Mouse (Mus musculus) cerebellum, postnatal 36 days (tissue): ENCODE data around the gene Olfr780.
"Not testable (repeated sequence)": the region's sequence is repeated elsewhere in the genome, so short reads cannot be mapped to it uniquely, and the experiment has no call there.

ENCODE experiments used
- DNase-seq, 2 experiments: peaks; one replicate each; pipeline ENCODE4 v3.0.0; 2021 to 2022; ENCODE audit warnings: mixed read lengths in 2 of 2

The Olfr780 gene

GRCm38 (mm10) chr10:129317817-129318216 lies at the start of gene Olfr780:
Gene Olfr780, plus strand, starts transcription at chr10:129318117.
- DNase-seq = no peak

- no peak for DNase-seq
These were observed 46.8 kb upstream of the Olfr780 start, which contains the start of gene Olfr777 for GRCm38 (mm10) chr10:129271081-129271535. Gene Olfr777, minus strand, starts transcription at chr10:129271485.

DNA sequence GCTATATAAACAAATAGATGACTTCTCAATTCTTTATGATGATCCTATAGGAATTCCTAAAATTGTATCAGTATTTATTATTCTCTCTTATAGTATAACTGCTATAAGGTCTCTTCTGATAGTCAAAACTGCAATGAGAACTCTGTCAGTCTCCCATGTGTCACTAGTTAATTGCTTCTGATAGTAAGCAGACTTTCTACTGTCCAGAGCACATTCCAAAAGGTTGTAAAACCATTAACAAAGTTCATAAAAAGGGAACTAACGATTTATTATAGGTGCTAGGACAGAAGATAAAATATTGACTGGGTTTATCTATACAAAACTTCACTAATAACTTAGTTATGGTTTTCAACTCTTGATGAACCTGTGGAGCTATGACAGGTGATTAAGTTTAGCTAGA lies 4.9 kb upstream of the Olfr780 start:
- DNase-seq = not testable (repeated sequence)

- DNase-seq = not testable (repeated sequence)
These were observed 4.4 kb upstream of the Olfr780 start for GRCm38 (mm10) chr10:129313521-129313920.

GRCm38 (mm10) chr10:129328554-129328953 lies 10.6 kb downstream of the Olfr780 start, which contains the start of gene Olfr781:
Gene Olfr781, plus strand, starts transcription at chr10:129328854.
- DNase-seq = no peak

- DNase-seq = no peak
These were observed 30.6 kb downstream of the Olfr780 start, which contains the start of gene Olfr782 for GRCm38 (mm10) chr10:129348550-129348949. Gene Olfr782, plus strand, starts transcription at chr10:129348850.

DNA sequence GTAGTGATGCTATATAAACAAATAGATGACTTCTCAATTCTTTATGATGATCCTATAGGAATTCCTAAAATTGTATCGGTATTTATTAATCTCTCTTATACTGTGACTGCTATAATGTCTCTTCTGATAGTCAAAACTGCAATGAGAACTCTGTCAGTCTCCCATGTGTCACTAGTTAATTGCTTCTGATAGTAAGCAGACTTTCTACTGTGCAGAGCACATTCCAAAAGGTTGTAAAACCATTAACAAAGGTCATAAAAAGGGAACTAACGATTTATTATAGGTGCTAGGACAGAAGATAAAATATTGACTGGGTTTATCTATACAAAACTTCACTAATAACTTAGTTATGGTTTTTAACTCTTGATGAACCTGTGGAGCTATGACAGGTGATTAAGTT lies 34.6 kb downstream of the Olfr780 start:
- DNase-seq = not testable (repeated sequence)

GRCm38 (mm10) chr10:129356496-129356895 lies 38.6 kb downstream of the Olfr780 start:
- not testable (repeated sequence) for DNase-seq

DNA sequence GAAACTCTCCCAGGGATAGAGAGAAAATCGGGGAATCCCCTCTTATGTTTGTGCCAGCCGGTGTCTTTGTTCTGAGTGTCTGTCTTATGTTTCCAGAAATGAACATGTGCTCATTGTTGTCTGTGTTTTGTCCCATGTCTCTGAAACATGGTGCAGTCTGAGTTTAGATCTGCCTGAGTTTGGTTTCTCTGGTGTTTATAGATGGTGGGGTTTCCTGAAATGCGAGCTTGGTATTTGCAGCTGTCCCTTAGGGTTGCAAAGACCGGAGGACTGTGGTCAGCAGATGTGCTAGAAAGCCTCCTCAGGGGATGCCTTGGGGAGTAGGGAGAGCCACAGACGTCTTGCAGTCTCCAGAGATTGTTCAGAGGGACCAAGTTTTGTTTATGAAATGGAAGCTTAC lies 39.4 kb downstream of the Olfr780 start:
- no peak for DNase-seq
